Mouse (Mus musculus): ENCODE results near the gene Il31.

DNA sequence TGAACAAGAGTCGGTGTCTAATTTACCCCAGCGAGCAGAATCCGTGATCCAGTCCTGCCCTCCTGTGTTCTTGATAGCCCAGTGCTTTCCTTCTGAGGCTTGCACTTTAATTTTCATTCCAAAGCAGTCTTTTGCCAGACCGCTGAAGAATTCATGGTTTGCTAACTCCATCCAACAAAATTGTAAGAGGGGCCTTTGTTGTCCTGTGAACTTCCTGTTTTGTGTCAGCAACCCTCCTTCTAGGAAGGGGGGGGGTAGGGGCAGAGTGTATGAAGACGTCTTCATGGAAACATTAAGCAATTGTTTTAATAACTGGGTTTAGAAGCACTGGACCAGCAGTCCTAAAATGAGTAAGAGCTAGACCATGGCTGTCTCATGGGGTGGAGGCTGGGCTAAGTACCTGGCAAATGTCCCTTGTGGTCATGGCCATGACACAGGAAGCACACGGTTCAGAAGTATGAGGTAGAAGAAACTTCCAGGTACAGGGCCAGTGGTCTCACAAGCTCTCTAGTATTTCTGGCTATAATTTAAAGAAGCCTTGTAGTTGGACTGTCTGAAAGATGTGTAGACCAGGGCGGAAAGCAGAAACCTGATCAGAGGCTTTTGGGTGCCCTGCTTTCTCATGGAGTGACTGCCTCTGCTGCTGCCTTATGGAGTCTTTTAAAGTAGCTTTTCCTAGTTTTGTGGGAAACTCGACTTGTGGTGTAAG is 53.1 kb downstream of the Il31 start:
- TF ChIP-seq CTCF (IDR thresholded peaks at IDR 0.05; ENCODE audit: borderline replicate concordance, insufficient read depth, low read length) (no peak), POLR2A (IDR thresholded peaks at IDR 0.05; ENCODE audit: low read depth, low read length) (no peak)
